Mouse (Mus musculus) adrenal gland, postnatal 25 days (tissue): ENCODE measurements at regions not wholly inside any gene's neighbourhood (a gene's known extent, or its start where the extent isn't known, plus 50 kb on each side); places are given as distances from the start of the nearest gene placed in this dataset.

ENCODE experiments used
- DNase-seq: peaks from one replicate; pipeline ENCODE4 v3.0.0; 2021; ENCODE audit warnings: mixed read lengths

GRCm38 (mm10) chr12:110081831-110082615 lies 196.8 kb upstream of the Dio3 start:
- DNase-seq: no peak

GRCm38 (mm10) chr12:110082921-110083320 lies 195.9 kb upstream of the Dio3 start:
- DNase-seq: no peak

- no peak for DNase-seq
Observed at GRCm38 (mm10) chr12:110083471-110083870, 195.4 kb upstream of the Dio3 start.

- no peak for DNase-seq
Observed at GRCm38 (mm10) chr12:110086921-110087320, 191.9 kb upstream of the Dio3 start.

GRCm38 (mm10) chr12:110087812-110088211 lies 191.1 kb upstream of the Dio3 start:
- peak; percentile 52 for DNase-seq

GRCm38 (mm10) chr12:110102186-110102585 lies 176.7 kb upstream of the Dio3 start:
- DNase-seq: no peak

GRCm38 (mm10) chr12:110112051-110112722 lies 166.7 kb upstream of the Dio3 start:
- DNase-seq: no peak

GRCm38 (mm10) chr12:110112723-110113105 lies 166.2 kb upstream of the Dio3 start:
- no peak for DNase-seq

GRCm38 (mm10) chr12:110120141-110120540 lies 158.7 kb upstream of the Dio3 start:
- no peak for DNase-seq

- DNase-seq: no peak
Observed at GRCm38 (mm10) chr12:110122976-110123375, 155.9 kb upstream of the Dio3 start.

GRCm38 (mm10) chr12:110126525-110126924 lies 152.3 kb upstream of the Dio3 start:
- DNase-seq: no peak

GRCm38 (mm10) chr12:110145379-110145778 lies 133.5 kb upstream of the Dio3 start:
- no peak for DNase-seq

- peak; percentile 54 for DNase-seq
Observed at GRCm38 (mm10) chr12:110154225-110154962, 124.5 kb upstream of the Dio3 start.

GRCm38 (mm10) chr12:110154963-110155325 lies 123.9 kb upstream of the Dio3 start:
- peak; percentile 53 for DNase-seq

- DNase-seq: peak; percentile 37
Observed at GRCm38 (mm10) chr12:110156441-110156840, 122.4 kb upstream of the Dio3 start.

GRCm38 (mm10) chr12:110157998-110158747 lies 120.7 kb upstream of the Dio3 start:
- no peak for DNase-seq

GRCm38 (mm10) chr12:110161306-110161705 lies 117.6 kb upstream of the Dio3 start:
- no peak for DNase-seq

GRCm38 (mm10) chr12:110165462-110165861 lies 113.4 kb upstream of the Dio3 start:
- no peak for DNase-seq

- DNase-seq: no peak
Observed at GRCm38 (mm10) chr12:110168407-110168806, 110.5 kb upstream of the Dio3 start.

- no peak for DNase-seq
Observed at GRCm38 (mm10) chr12:110169261-110169660, 109.6 kb upstream of the Dio3 start.

GRCm38 (mm10) chr12:110170496-110170895 lies 108.4 kb upstream of the Dio3 start:
- no peak for DNase-seq

- peak; percentile 10 for DNase-seq
Observed at GRCm38 (mm10) chr12:110177826-110178225, 101.0 kb upstream of the Dio3 start.
